Mouse (Mus musculus): ENCODE results near the gene Sox2. TPM values are rescaled to one million over a fixed set of nuclear protein-coding genes. Genes with fewer than 3 reads are reported as not detected.
A peak's percentile ranks its signal among the peaks of the same experiment; 100 is the strongest.

Gene Sox2
- polyA plus RNA-seq, 1 experiment from 2014 or later = 0.24 TPM

DNA sequence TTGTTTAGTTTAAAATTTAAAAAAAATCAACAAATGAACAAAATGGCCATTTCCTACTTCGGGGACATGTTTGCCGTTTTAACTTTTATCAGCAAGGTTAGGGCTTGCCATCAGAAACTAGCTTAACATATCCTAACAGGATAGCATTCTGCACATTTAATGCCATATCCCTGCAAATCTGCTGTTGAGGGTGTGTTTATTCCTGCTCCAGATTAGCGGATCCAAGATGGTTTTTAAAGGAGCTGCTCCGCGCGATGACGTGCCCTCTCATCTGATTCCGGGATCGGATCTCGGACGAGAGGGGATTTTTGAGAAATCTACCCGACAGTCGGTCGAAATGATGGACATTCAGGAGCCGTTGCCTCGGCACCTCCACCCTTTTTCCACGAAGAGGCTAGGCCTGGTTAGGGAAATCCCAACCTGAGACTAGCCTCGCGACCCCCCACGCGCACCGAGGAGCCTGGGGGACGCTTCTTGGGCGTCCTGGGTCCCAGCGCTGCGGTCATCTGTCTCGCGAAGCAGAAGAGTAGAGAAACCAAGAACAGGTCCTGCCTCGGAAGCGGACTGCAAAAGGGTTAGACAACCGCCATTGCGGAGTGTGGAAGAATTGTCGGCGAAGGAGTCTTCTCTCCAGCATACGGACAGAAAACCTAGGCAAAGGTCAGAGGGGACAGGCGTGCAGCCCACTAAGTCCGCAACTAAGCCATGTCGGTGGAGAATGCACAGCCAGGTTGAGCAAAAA lies 8.3 kb upstream of the Sox2 start:
- Histone ChIP-seq H3K9ac (ENCODE audit: low read depth, low read length) (no peak overlapping the region), H3K4me3 (ENCODE audit: low read length) (peak overlapping the region; percentile 5; the same call in 1 of the 2 replicates)

DNA sequence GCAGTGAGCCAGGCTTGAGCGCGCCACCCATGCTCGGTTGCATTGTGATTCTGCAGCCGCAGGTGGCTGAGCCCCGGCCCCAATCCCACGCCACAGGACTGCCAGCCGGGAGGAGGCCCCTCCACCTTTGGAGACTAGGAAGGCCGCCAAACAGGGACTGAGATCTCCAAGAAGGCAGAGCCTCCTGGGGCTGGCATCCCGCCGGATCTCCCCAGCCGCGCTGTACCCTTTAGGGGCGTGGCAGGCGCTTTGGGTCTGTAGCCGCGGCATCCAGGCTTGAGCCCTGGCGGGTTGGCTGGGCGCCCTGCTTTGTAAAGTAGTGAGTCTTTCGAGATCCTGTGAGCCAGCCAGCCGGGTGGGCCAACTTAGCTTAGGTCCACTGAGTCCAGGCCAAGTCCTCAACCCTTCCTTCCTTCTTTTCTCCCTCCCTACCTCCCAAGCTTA lies 7.7 kb upstream of the Sox2 start:
- Histone ChIP-seq H3K9ac (ENCODE audit: low read depth, low read length) (no peak overlapping the region), H3K36me3 (ENCODE audit: control insufficient read depth, insufficient read depth, low read length) (no peaks in the 10 kb centered on the region), H3K4me2 (ENCODE audit: low read depth, low read length) (no peak overlapping the region), H3K27ac (ENCODE audit: low read length) (no peak overlapping the region), H3K9me3 (ENCODE audit: control insufficient read depth, low read length) (no peaks in the 10 kb centered on the region), H3K4me3 (ENCODE audit: low read length) (peak overlapping the region; percentile 5; the same call in 1 of the 2 replicates), H3K27me3 (replicated peaks; ENCODE audit: control insufficient read depth, insufficient read depth, low read length) (peaks cover 78% of the 10 kb centered on the region), H3K4me1 (ENCODE audit: control insufficient read depth, insufficient read depth, low read length) (no peaks in the 10 kb centered on the region)
- under 1% methylated on average over 20 of the region's 20 CpGs for WGBS
- peak; percentile 38; the same call in 1 of the 2 replicates for ATAC-seq

More for the DNA sequence above, 8.3 kb upstream of the Sox2 start:
- Histone ChIP-seq H3K27me3 (replicated peaks; ENCODE audit: control insufficient read depth, insufficient read depth, low read length) (peaks cover 79% of the 10 kb centered on the region), H3K4me2 (ENCODE audit: low read depth, low read length) (no peak overlapping the region), H3K4me1 (ENCODE audit: control insufficient read depth, insufficient read depth, low read length) (no peaks in the 10 kb centered on the region), H3K27ac (ENCODE audit: low read length) (no peak overlapping the region), H3K36me3 (ENCODE audit: control insufficient read depth, insufficient read depth, low read length) (no peaks in the 10 kb centered on the region), H3K9me3 (ENCODE audit: control insufficient read depth, low read length) (no peaks in the 10 kb centered on the region)
- WGBS = 3% methylated on average over 38 of the region's 38 CpGs
- ATAC-seq = no peak

DNA sequence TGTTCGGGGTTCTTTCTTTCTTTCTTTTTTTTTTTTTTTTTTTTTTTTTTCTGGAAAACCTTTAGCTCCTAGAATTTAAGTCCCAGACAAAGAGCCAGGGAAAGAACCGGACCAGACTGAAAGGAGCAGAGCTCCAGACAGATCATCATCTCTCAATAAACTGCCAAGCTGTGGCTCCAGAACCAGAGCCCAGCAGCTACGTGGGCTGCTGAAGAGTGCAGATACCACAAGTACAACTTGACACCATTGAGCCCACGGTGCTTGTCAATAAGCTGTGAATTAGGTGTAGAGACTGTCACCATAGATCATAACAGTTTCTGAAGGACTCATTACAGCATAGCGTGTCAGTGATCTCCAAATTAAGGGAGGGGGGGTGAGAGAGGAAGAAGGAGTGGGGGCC lies 7.1 kb upstream of the Sox2 start:
- no peak overlapping the region for H3K9ac ChIP-seq (ENCODE audit: low read depth, low read length)
- H3K4me3 ChIP-seq (ENCODE audit: low read length) = no peak overlapping the region
- H3K4me2 ChIP-seq (ENCODE audit: low read depth, low read length) = no peak overlapping the region
- H3K27ac ChIP-seq (ENCODE audit: low read length) = no peak overlapping the region
- no peak for ATAC-seq
- H3K9me3 ChIP-seq (ENCODE audit: control insufficient read depth, low read length) = no peaks in the 10 kb centered on the region
- no peaks in the 10 kb centered on the region for H3K4me1 ChIP-seq (ENCODE audit: control insufficient read depth, insufficient read depth, low read length)
- 9% methylated on average over 5 of the region's 5 CpGs for WGBS
- peaks cover 79% of the 10 kb centered on the region for H3K27me3 ChIP-seq (replicated peaks; ENCODE audit: control insufficient read depth, insufficient read depth, low read length)
- H3K36me3 ChIP-seq (ENCODE audit: control insufficient read depth, insufficient read depth, low read length) = no peaks in the 10 kb centered on the region

- 7% methylated on average over 15 of the region's 15 CpGs for WGBS
- peaks cover 78% of the 10 kb centered on the region for H3K27me3 ChIP-seq (replicated peaks; ENCODE audit: control insufficient read depth, insufficient read depth, low read length)
Observed at GRCm38 (mm10) chr3:34643536-34644115, 6.6 kb upstream of the Sox2 start.

GRCm38 (mm10) chr3:34646169-34646568 lies 4.0 kb upstream of the Sox2 start:
- Histone ChIP-seq H3K9ac (ENCODE audit: low read depth, low read length) (no peak overlapping the region), H3K27ac (ENCODE audit: low read length) (no peak overlapping the region), H3K4me3 (ENCODE audit: low read length) (no peak overlapping the region), H3K36me3 (ENCODE audit: control insufficient read depth, insufficient read depth, low read length) (no peaks in the 10 kb centered on the region), H3K4me2 (ENCODE audit: low read depth, low read length) (no peak overlapping the region), H3K27me3 (replicated peaks; ENCODE audit: control insufficient read depth, insufficient read depth, low read length) (peaks cover 82% of the 10 kb centered on the region), H3K9me3 (ENCODE audit: control insufficient read depth, low read length) (no peaks in the 10 kb centered on the region), H3K4me1 (ENCODE audit: control insufficient read depth, insufficient read depth, low read length) (peaks cover 22% of the 10 kb centered on the region)
- no peak for ATAC-seq
- WGBS = 2% methylated on average over 10 of the region's 10 CpGs

More at GRCm38 (mm10) chr3:34643536-34644115, 6.6 kb upstream of the Sox2 start:
- H3K27ac ChIP-seq (ENCODE audit: low read length) = no peak overlapping the region
- no peaks in the 10 kb centered on the region for H3K9me3 ChIP-seq (ENCODE audit: control insufficient read depth, low read length)
- H3K36me3 ChIP-seq (ENCODE audit: control insufficient read depth, insufficient read depth, low read length) = no peaks in the 10 kb centered on the region
- peaks cover under 1% of the 10 kb centered on the region; the same call in 1 of the 2 replicates for H3K4me1 ChIP-seq (ENCODE audit: control insufficient read depth, insufficient read depth, low read length)
- no peak overlapping the region for H3K4me2 ChIP-seq (ENCODE audit: low read depth, low read length)
- ATAC-seq = no peak
- H3K4me3 ChIP-seq (ENCODE audit: low read length) = no peak overlapping the region
- no peak overlapping the region for H3K9ac ChIP-seq (ENCODE audit: low read depth, low read length)

GRCm38 (mm10) chr3:34647688-34648087 lies 2.5 kb upstream of the Sox2 start:
- Histone ChIP-seq H3K4me2 (ENCODE audit: low read depth, low read length) (no peak overlapping the region), H3K9me3 (ENCODE audit: control insufficient read depth, low read length) (no peaks in the 10 kb centered on the region), H3K27me3 (replicated peaks; ENCODE audit: control insufficient read depth, insufficient read depth, low read length) (peaks cover 77% of the 10 kb centered on the region), H3K4me3 (ENCODE audit: low read length) (no peak overlapping the region), H3K9ac (ENCODE audit: low read depth, low read length) (no peak overlapping the region), H3K4me1 (ENCODE audit: control insufficient read depth, insufficient read depth, low read length) (peaks cover 22% of the 10 kb centered on the region), H3K27ac (ENCODE audit: low read length) (no peak overlapping the region), H3K36me3 (ENCODE audit: control insufficient read depth, insufficient read depth, low read length) (no peaks in the 10 kb centered on the region)
- under 1% methylated on average over 14 of the region's 14 CpGs for WGBS
- ATAC-seq = no peak

- Histone ChIP-seq H3K4me2 (ENCODE audit: low read depth, low read length) (peak overlapping the region; percentile 71; the same call in 1 of the 2 replicates), H3K4me3 (ENCODE audit: low read length) (no peak overlapping the region), H3K27me3 (replicated peaks; ENCODE audit: control insufficient read depth, insufficient read depth, low read length) (peaks cover 74% of the 10 kb centered on the region), H3K9ac (ENCODE audit: low read depth, low read length) (no peak overlapping the region), H3K36me3 (ENCODE audit: control insufficient read depth, insufficient read depth, low read length) (no peaks in the 10 kb centered on the region), H3K27ac (ENCODE audit: low read length) (no peak overlapping the region), H3K9me3 (ENCODE audit: control insufficient read depth, low read length) (no peaks in the 10 kb centered on the region), H3K4me1 (ENCODE audit: control insufficient read depth, insufficient read depth, low read length) (peaks cover 22% of the 10 kb centered on the region)
- ATAC-seq = no peak
- 5% methylated on average over 19 of the region's 19 CpGs for WGBS
Observed at GRCm38 (mm10) chr3:34648105-34648832, 1.9 kb upstream of the Sox2 start.

GRCm38 (mm10) chr3:34648833-34649719 lies 1.1 kb upstream of the Sox2 start:
- Histone ChIP-seq H3K27ac (ENCODE audit: low read length) (no peak overlapping the region), H3K4me2 (ENCODE audit: low read depth, low read length) (peak overlapping the region; percentile 71), H3K27me3 (replicated peaks; ENCODE audit: control insufficient read depth, insufficient read depth, low read length) (peaks cover 71% of the 10 kb centered on the region), H3K9me3 (ENCODE audit: control insufficient read depth, low read length) (no peaks in the 10 kb centered on the region), H3K36me3 (ENCODE audit: control insufficient read depth, insufficient read depth, low read length) (no peaks in the 10 kb centered on the region), H3K9ac (ENCODE audit: low read depth, low read length) (no peak overlapping the region), H3K4me1 (ENCODE audit: control insufficient read depth, insufficient read depth, low read length) (peaks cover 22% of the 10 kb centered on the region), H3K4me3 (ENCODE audit: low read length) (peak overlapping the region; percentile 45)
- WGBS = 2% methylated on average over 49 of the region's 50 CpGs
- ATAC-seq = peak; percentile 46

All from intestine, embryonic 16.5 days (tissue).